Mouse (Mus musculus): Measurements from ENCODE around the gene Rogdi. TPM values are rescaled to one million over a fixed set of nuclear protein-coding genes. Genes with fewer than 3 reads are reported as not detected.

Rogdi gene
- polyA plus RNA-seq, 3 experiments from 2014 or later, result 17.7 to 32.4 (median 20.6) TPM

DNA sequence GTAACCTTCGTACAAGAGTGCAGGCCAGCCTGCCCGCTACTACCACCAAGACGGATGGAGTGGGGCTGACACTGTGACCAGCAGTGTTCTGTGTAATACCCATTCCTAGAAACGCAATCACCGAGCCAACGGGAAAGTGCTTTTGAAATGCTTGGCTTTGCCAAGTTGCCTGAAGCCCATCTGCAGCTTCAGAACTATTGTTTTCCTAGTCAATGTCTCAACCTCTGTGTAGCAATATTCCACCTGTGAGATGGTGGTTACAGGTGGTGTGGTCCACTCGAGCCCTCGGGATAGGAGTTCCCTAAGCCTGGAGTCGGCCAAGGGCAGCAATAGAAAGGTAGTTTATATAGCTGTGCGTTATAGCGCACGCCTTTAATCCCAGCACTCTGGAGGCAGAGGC, 28.6 kb downstream of the Rogdi start:
- ATAC-seq, result no peak

DNA sequence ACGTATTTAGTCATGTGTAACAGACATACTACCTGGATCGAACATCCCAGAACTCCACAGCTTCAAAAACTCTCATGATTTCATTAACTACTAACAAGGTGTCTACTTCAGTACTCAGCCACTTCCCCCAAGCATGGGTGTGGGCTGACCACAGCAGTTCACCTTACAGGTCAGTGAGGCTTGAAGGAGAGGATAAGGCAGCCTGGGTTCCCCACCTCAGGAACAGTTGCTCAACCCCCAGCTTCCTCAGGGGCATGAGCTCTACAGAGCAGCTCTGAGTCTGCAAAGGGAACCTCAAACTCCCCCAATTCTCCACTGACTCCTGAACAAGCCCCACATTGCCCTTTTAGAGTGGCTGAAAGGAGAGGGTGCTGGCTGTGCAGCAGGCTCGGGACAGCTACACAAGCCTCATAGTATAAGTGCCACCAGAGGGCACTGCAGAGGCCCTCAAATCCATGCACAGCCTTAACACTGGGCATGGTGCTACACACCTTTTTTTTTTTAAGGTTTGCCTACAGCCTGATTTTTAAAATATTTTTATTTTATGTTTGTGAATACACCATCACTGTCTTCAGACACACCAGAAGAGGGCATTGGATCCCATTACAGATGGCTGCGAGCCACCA, 33.5 kb downstream of the Rogdi start:
- no peak for ATAC-seq

DNA sequence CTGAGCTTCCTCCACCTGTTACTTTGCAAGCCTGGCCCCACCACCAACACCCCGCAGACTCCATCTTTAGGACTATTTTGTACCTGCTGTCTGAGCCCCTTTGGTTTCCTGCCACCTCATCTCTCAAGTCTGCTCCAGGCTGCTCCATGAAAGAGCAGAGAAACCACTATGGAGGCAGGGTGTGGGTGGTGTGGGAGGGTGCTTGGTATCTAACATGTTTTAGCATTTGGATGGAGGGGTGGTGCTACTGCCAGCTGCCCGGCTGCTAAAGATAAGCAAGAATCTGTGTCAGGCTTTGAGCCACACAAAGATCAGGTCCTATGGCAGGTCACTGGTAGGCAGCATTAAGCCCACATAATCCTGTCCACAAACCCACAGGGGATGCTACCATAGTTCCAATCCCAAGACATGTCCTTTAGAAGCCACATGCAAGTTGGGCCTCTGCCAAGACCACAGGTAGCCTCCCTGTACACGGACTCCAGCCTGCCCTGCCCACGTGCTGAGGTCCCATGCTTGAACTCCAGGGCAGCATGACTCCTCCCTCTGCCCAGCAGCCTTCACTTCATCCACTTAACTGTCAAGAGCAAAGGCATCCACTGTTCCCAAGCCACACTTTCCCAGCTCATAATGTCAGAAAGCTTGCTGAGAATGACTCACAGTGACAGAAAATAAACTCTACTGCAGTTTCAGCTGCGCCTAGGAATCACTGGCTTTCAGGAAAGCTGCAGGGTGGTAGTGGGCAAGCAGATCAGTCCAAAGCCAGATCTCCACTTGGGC, 34.9 kb downstream of the Rogdi start:
- ATAC-seq, result no peak

- no peak for ATAC-seq
These were observed 37.2 kb downstream of the Rogdi start for GRCm38 (mm10) chr16:4976180-4976579.

GRCm38 (mm10) chr16:4974521-4974920, 38.8 kb downstream of the Rogdi start:
- no peak for ATAC-seq

DNA sequence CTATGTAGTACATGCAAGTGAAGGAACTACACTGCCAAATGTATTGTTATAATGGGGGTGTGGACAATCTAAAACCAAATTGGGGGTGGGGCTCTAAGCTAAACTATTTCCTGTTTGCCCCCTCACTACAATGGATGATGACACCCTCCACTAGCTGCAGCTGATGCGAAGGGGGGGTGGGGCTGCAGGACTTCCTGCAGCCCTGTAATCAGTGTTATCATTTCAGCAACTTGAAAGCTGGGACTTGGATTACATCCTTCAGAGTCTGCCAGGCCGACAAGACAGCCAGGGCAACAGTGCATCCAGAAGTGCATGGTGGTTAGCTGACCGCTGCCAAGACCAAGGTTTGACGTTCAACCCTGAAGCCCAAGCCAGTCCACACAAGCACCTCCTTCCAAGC, 41.7 kb downstream of the Rogdi start:
- ATAC-seq, result no peak

DNA sequence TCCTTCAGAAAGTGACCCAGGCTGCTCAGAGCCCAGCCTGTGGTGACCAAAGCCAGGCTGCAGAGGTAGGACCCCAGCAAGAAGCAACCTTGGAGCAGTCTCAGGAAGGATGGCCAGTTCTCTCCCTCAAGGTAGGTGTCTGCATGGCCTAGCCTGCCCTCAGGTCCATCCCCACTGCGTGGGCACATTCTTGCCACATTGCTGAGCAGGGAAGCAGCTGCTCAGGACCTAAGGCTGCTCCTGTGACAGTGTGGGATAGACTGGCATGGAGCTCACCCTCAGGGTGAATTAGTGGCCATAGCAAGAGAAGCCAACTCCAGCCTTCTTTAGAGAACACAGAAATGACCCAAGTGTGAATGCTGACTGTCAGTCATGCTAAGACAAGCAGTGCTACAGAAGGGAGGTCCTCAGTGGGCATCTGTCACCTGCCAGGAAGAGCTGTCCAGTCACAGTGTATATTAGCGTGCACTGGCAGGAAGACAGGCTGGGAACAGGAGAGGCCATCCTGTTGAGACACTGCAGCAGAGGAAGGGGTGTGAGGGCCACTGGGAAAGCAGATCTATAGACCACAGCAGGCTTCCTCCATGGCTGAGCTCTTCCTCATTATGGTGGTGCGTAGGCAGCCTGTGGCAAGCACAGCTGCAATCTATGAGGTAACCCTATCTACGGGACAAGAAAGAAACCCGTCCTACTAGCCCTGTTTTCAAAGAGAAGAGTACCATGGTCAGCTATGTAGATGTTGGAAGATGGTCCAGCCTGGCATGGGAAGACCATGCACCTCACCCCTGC, 44.1 kb downstream of the Rogdi start:
- no peak for ATAC-seq

DNA sequence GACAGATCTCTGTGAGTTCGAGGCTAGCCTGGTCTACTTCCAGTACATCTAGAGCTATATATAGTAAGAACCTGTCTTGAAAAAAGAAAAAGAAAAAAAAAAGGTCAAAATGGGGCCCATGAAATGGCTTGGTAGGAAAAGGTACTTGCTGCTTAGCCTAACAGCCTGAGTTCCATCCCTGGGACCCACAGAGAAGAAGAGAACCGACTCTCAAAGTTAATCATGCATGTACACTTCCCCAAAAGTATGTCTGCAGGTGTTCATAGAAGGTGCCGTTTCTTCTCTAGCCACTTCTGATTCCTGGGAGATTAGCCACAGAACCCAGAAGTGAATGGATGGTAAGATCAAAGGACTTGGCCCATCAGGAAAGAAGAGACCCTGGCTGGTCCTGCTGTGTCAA, 44.9 kb downstream of the Rogdi start:
- no peak for ATAC-seq

DNA sequence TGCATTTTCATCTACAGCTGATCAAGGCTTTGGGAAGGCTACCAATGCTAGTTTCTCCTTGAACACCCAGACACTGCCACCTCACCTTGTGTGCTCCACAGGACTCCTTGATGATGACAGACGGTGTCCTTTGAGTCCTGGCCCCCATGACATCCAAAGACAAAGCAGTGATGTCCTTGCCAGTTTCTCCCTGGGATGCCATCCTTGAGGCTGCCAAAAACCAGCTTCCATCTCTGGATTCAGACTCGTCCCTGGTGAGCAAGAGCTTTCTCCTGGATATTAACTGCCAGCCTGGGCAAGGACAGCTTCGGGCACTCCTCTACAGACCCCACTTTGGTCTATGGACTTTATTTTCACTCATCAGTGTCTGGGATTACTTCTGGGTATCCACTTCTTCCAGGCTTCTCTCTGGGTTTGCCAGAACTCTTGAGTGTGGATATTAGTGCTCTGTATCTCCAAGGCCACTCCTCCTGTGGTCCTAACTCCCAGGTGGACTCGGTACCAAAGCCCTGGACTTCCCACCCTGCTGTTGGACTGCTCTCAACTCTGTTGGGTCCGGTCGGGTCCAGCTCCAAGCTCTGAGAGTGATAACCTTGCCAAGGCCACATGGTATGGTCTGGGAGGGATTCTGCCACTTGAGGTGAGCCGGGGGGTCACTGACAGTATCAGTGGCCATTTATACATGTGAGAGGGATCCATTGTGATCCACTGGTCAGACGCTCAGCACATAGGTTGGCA, 47.8 kb downstream of the Rogdi start:
- ATAC-seq, result no peak

DNA sequence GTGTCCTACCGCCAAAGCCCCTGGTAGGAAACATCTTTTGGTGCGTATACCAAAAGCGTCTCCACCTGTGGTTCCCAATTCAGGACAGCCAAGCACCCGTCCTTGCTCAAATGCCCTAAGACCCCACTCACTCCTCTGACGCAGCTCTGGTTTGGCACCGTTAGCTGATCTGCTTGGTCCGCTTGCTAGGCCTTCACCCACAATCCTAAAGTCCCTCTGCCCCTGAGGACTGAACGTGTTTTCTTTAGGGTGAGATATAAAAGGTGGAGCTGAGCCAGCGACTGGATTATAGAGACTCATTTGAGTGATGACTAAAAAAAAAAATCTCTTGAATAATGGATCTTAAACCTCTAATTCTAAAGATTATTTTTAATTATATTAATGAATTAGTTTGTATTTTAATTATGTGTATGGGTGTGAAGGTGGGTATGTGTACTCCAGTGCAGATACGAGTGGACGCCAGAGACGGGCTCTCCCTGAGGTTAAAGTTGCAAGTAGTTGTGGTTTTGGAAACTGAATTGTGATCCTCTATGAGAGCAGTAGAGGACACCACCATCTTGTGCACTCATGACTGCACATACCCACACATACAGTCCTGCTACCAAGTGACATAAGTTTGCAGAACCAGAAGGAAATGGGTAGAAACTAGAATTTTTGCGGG, 48.5 kb downstream of the Rogdi start:
- ATAC-seq, result peak; percentile 8

DNA sequence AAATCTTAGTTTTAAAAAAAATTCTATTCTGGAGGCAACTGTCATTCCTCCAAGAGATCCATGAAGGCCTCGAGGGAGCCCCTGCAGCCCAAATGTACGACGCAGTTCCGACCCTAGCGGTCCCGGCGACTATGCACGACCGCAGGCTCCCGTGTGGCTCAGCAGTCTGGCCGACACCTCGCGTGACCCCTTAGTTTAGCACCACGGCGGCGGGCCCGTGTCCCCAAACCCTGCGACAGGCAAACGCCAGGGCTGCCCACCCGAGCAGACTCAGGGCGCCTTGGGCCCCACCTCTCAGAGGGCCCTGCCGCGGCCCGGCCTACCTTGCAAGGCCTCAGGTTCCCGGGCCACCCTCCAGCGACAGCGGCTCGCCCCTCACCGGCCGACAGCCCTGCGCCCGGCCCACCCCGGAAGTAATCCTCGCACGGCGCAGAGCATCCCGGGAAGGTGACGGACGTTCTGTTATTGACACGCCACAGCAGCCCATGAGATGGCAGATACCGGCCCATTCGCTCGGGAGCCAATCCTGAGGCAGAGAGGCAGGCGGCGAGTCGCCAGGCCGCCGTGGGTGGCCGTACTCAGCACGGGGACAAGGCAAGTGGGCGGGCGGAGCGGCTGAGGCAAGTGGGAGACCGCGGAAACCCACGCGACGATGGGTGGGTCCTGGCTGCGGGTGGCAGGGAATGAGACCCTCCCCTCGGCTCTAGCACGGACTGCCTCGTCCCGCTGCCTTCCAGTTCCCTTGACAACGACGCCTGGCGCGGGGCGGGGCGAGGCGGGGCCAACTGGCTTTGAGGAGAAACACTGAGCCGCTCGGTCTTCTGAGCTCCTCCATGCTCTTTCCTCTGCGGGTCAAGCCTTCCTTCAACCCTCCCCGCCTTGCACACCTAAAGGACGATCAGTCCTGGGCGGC, 49.3 kb downstream of the Rogdi start, which contains the start of gene Anks3:
Anks3 (minus strand) TSS at position 409 of the 913 bp plus-strand sequence.
- ATAC-seq, result peak; percentile 95

GRCm38 (mm10) chr16:4963346-4963745, 50.0 kb downstream of the Rogdi start:
- no peak for ATAC-seq

GRCm38 (mm10) chr16:4960260-4960659, 53.1 kb downstream of the Rogdi start:
- no peak for ATAC-seq

Other genes starting within 250 kb of the Rogdi start
- 10 to 100 TPM; 15.0 to 43.1 (median 36.6) TPM for gene Cdip1, start 223.3 kb downstream of the Rogdi start, polyA plus RNA-seq (2017; shearing (Covaris generic))
- 1 to 10 TPM in 2 of 3 experiments, under 1 TPM in 1; 0.79 to 2.9 (median 1.3) TPM for gene 4930562C15Rik, start 178.1 kb downstream of the Rogdi start, polyA plus RNA-seq (2017; shearing (Covaris generic))
- 10 to 100 TPM; 19.4 to 25.2 (median 20.9) TPM for gene Ubald1, start 133.2 kb downstream of the Rogdi start, polyA plus RNA-seq (2017; shearing (Covaris generic))
- gene Mgrn1, start 127.3 kb downstream of the Rogdi start, polyA plus RNA-seq (2017; shearing (Covaris generic)), result 10 to 100 TPM; 18.0 to 42.4 (median 35.7) TPM
- gene Nudt16l1, start 74.8 kb downstream of the Rogdi start, polyA plus RNA-seq (2017; shearing (Covaris generic)), result 10 to 100 TPM; 81.2 to 97.1 (median 91.3) TPM
- gene Anks3, start 49.3 kb downstream of the Rogdi start, polyA plus RNA-seq (2017; shearing (Covaris generic)), result 10 to 100 TPM; 24.4 to 60.3 (median 46.9) TPM
- not detected for gene Sept12, start 15.7 kb downstream of the Rogdi start, polyA plus RNA-seq (2017; shearing (Covaris generic))
- not detected for gene Smim22, start 6.3 kb downstream of the Rogdi start, polyA plus RNA-seq (2017; shearing (Covaris generic))
- gene Glyr1, start 36.3 kb upstream of the Rogdi start, polyA plus RNA-seq (2017; shearing (Covaris generic)), result 10 to 100 TPM; 77.6 to 91.8 (median 78.0) TPM
- 10 to 100 TPM; 29.5 to 42.1 (median 34.1) TPM for gene Ubn1, start 36.5 kb upstream of the Rogdi start, polyA plus RNA-seq (2017; shearing (Covaris generic))
- gene Ppl, start 118.9 kb upstream of the Rogdi start, polyA plus RNA-seq (2017; shearing (Covaris generic)), result under 1 TPM in 2 of 3 experiments, not detected in 1; 0.10 to 0.12 TPM
- not detected for gene Sec14l5, start 133.6 kb upstream of the Rogdi start, polyA plus RNA-seq (2017; shearing (Covaris generic))
- 10 to 100 TPM; 10.4 to 18.7 (median 13.5) TPM for gene Nagpa, start 190.5 kb upstream of the Rogdi start, polyA plus RNA-seq (2017; shearing (Covaris generic))
- not detected for gene AU021092, start 208.7 kb upstream of the Rogdi start, polyA plus RNA-seq (2017; shearing (Covaris generic))
- gene Alg1, start 220.1 kb upstream of the Rogdi start, polyA plus RNA-seq (2017; shearing (Covaris generic)), result 10 to 100 TPM; 12.5 to 26.5 (median 26.5) TPM
- 10 to 100 TPM; 32.3 to 53.6 (median 47.8) TPM for gene Eef2kmt, start 242.4 kb upstream of the Rogdi start, polyA plus RNA-seq (2017; shearing (Covaris generic))